Mouse (Mus musculus) retina, postnatal 1 day (tissue): ENCODE measurements at regions not wholly inside any gene's neighbourhood (a gene's known extent, or its start where the extent isn't known, plus 50 kb on each side); places are given as distances from the start of the nearest gene placed in this dataset.

ENCODE experiments used
- DNase-seq: peaks from one replicate; pipeline ENCODE4 v3.0.0-alpha.2; 2012

- no peak for DNase-seq
These were observed 1280.1 kb upstream of the A1bg start for GRCm38 (mm10) chr15:62202781-62203375.

GRCm38 (mm10) chr15:62198721-62199120, 1275.9 kb upstream of the A1bg start:
- no peak for DNase-seq

DNA sequence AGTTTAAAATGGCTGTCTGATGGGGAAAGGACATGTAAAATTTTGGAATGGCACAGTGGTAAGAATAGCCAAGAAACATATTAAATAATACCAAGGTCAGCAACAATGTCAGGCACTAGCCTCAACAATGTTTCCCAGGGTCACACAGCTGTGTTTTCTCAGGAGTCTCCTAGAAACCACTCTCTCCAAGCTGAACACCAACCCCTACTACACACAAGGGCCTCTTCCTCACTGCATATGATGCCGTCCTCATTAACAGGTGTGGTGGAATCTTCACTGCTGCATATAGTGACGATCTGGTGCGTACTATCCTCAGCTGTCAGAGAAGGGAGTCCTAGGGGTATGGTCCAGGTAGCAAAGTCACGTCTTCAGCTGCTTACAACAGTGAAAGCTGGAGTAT, 1275.4 kb upstream of the A1bg start:
- no peak for DNase-seq

GRCm38 (mm10) chr15:62195440-62195839, 1272.6 kb upstream of the A1bg start:
- DNase-seq, result no peak

DNA sequence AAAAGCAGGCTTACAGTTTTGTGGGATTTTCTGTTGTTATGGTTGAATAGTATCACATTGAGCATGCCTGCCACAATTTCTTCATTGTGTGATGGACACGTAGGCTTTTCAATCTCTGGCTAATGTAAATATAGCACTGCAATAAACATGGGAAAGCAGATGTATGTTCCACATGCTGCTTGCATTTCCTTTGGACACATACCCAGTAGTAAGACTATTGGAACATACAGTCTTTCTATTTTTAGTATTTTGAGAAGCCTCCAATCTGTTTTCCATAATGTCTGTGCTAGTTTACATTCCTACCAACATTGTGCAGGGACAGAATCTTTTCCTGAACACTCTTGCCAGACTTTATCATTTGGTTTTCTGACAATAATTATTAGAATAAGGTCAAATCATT, 1269.9 kb upstream of the A1bg start:
- no peak for DNase-seq

- DNase-seq, result no peak
These were observed 1268.8 kb upstream of the A1bg start for GRCm38 (mm10) chr15:62191641-62192040.

- no peak for DNase-seq
These were observed 1268.3 kb upstream of the A1bg start for GRCm38 (mm10) chr15:62190977-62191614.

DNA sequence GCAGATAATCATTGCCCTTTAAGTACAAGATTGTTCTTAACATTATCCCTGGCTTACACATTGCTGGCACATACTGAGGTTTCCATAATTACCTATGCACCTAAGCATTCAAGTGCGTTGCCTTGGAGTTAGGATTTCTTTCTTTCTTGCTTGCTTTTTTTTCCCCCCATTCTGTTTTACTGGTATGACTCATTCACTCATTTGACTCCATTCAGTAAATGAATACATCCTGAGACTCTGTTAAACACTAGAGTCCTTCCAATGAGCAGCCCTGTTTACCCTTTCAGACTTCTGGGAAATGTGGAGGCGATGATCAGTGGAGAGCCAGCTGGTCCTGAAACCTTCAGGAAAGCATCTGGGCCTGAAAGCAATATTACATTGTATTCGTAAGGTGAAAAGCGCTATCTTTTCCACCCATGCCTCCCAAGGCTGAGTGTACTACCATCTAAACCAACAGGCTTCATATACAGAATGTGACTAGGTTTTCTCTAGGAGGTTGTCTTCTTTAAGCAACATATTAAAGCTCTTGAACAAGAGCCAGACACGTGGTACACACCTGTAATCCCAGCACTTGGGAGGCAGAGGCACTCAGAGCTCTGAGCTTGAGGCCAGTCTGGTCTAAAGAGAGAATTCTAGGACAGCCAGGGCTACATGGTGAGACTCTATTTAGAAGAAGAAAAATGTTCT, 1267.6 kb upstream of the A1bg start:
- no peak for DNase-seq

DNA sequence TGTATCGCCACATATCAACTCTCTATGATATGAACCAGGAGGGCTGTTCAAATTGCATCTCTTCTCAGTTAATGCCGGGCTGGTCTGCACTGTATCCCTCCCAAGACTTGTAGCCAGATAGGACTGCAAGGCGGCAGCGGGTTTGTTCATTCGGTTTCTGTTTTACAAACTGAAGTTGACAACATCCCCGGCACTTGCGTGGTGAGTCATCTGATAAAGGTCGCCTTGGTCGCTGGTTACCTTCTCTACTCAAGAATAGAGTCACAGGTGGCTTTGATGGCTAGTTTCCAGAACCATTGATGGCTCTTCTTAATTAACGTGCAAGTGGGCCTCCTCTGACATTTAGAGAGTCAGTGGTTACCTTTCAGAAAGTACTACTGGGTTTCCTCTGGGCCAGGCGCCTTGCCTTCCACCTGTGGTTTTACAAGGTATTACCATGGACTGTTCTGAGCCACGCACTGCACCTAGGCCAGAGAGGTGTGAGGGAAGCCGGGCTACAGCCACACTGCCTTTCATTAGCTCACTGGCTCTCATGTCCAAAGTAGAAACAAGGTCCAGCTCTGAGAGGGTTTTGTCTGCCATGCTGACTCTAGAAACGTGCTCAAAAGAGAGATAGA, 1266.9 kb upstream of the A1bg start:
- no peak for DNase-seq

DNA sequence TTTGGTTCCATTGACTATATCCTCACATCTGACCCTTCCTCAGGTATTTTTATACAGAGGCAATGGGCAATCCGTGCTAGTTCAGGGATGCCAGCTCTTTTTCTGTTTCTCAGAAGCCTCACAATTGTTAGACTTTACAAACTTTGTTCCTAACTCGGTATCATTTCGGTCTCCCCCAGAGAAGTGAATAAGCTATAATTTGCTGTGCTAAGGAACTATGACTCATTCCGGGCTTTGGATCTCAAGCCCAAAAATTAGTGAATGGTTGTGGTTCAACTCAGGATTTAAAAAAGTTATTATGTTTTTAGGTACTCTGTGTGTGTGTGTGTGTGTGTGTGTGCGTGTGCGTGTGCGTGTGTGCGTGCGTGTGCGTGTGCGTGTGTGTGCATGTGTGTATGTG, 1263.7 kb upstream of the A1bg start:
- no peak for DNase-seq

GRCm38 (mm10) chr15:62183803-62184202, 1261.0 kb upstream of the A1bg start:
- no peak for DNase-seq

GRCm38 (mm10) chr15:62181454-62181910, 1258.7 kb upstream of the A1bg start:
- no peak for DNase-seq

GRCm38 (mm10) chr15:62180718-62181117, 1257.9 kb upstream of the A1bg start:
- no peak for DNase-seq

DNA sequence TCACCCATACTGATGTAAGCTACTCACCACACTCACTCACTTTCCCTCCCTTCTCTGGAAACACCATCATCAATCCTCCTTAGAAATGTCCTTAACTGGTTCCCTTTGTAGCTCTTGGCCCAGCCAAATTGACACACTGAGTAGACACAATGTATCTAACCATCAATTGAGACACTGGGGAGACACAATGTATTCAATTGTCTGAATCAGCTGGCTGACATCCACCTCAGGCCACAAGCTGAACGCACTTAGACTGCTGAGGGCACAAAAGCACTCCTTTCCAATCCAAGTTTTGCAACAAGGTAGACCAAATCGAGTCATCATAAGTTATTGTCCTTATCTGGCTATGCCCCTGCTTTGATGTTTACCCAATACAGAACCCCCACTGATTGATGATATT, 1257.0 kb upstream of the A1bg start:
- DNase-seq, result no peak

GRCm38 (mm10) chr15:62178568-62178967, 1255.8 kb upstream of the A1bg start:
- no peak for DNase-seq

- DNase-seq, result no peak
These were observed 1255.1 kb upstream of the A1bg start for GRCm38 (mm10) chr15:62177768-62178410.

DNA sequence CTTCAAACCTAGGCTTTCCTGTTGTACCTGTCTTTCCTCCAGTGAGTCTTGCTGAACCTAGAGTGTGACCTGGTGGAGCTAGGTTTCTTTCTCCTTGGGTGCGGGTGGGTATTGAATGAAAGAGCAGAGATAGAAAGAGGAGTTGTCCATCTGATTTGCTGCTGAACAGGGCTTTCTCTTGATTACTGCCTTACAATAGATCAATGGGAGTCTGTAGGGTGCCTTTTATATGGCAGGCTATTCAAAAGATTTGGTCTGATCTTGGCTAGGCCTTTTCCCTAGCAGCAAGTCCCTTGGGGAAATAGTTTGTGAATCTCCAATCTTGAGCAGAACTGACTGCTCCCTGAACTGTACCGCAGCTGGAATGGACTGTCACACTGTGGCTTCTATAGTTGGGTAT, 1253.3 kb upstream of the A1bg start:
- DNase-seq, result no peak

DNA sequence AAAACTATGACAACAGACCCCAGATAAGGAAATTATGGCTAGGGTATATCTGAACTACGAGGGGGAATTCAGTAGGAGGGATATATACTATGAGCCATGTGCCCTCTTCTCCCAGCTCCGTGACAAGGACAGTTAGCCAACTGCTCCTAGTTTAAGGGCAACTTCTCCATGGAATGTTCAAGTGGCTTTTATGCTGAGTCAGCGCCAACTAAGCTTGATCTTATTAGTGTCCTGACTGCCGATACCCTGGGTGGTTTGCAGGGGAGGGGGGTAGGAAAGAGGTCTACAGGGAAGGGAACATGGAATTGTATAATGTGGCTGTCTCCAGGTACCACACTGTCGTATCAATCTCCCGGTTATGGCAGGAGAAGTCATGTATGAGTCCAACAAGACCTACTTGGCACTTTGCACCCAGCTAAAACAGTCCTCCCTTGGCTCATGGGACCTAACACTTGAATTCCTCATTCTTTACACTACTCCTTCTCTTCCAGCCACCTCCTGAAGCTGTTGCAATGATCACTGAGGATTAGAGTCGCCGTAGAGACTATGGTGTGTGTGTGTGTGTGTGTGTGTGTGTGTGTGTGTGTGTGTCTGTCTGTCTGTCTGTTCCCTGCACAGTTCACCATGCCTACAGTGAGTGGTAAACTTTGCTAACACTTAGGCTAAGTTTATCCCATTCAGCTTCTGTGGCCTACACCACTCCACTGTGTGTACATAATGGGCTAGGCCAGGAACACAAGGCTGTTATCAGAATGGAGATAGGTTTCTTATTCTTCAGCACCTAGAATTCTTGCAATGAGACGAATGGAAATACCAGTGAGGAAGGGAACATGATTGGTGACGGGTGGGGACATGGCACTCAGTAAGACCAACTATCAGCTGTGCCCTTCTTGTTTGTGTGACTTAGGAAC, 1251.1 kb upstream of the A1bg start:
- DNase-seq, result no peak

DNA sequence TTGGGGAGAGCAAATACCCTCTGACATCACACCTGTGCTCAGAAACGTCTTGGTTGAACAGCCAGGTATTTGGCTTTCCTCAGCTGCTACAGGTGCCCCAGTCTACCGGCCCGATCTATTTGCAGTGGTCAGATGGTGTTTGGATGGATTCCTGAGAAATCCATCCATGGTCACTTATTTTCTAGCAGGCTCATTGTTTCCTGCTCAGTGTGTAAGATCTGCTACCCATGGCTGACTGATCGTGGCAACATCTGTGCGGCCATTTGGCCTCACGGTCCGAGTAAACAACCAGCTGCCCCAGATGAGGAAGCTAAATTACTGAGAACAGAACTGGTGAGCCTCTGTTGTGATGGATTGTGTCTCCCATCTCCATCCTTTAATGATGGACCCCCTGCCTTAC, 1248.8 kb upstream of the A1bg start:
- DNase-seq, result no peak

GRCm38 (mm10) chr15:62171167-62171566, 1248.4 kb upstream of the A1bg start:
- DNase-seq, result no peak

DNA sequence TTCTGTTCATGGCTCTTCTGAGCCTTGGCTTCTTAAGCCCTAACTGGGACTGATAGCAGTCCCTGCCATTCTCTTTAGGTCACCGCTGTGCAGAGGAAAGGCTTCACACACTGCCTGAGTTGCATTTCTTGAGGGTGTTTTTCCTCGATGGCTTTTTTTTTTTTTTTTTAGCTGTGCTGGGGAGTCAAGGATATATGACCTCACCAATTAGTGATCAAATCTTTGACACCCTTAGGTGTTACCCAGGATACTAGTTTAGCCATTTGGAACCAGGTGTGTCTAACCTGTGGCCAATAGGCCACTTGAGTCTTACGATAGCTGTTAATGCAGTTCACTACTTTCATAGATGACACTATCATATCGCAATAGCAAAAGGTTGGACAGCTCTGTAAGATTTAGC, 1247.5 kb upstream of the A1bg start:
- DNase-seq, result no peak

DNA sequence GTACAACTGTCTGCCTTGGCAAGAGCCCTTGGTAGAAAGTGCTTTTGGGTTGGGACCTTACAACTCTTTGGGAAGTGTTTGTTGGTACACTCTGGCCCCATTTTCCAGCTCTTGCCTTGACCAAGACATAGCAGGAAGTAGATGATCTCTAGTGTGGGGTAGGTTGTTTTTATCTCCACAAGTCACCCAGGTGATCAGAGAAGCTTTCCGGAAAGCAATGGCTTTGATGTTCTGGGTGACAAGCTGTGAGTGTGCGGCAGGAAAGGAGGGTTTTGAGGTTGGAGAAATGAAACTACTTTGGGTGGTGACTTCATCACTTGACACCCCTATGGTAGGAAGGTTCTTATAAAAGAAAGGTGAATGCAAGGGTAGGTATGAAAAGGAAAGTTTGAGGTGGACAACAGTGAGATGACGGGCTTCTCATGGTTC, 1246.8 kb upstream of the A1bg start:
- no peak for DNase-seq
